Mouse (Mus musculus): ENCODE data around the gene Fam50a.
"Not testable (repeated sequence)": the region's sequence is repeated elsewhere in the genome, so short reads cannot be mapped to it uniquely, and the experiment has no call there.

The Fam50a gene

GRCm38 (mm10) chrX:74329215-74329671, 16.4 kb downstream of the Fam50a start:
- DNase-seq (ENCODE audit: low read depth in 2 of 2, low spot score in 2 of 2), result no peak

GRCm38 (mm10) chrX:74330166-74330930, 17.5 kb downstream of the Fam50a start:
- no peak for DNase-seq (ENCODE audit: low read depth in 2 of 2, low spot score in 2 of 2)

GRCm38 (mm10) chrX:74352645-74353466, 40.0 kb downstream of the Fam50a start:
- DNase-seq (ENCODE audit: low read depth in 2 of 2, low spot score in 2 of 2), result no peak

GRCm38 (mm10) chrX:74353467-74353770, 40.6 kb downstream of the Fam50a start, which contains the start of gene Lage3:
Lage3 (minus strand) TSS chrX:74353618.
- DNase-seq (ENCODE audit: low read depth in 2 of 2, low spot score in 2 of 2), result peak; percentile 53 to 63

- DNase-seq (ENCODE audit: low read depth in 2 of 2, low spot score in 2 of 2), result not testable (repeated sequence)
Observed at GRCm38 (mm10) chrX:74357069-74357468, 44.2 kb downstream of the Fam50a start.

GRCm38 (mm10) chrX:74359171-74359570, 46.3 kb downstream of the Fam50a start:
- DNase-seq (ENCODE audit: low read depth in 2 of 2, low spot score in 2 of 2), result no peak

GRCm38 (mm10) chrX:74367512-74367911, 54.7 kb downstream of the Fam50a start:
- DNase-seq (ENCODE audit: low read depth in 2 of 2, low spot score in 2 of 2), result no peak

- DNase-seq (ENCODE audit: low read depth in 2 of 2, low spot score in 2 of 2), result peak; percentile 24 to 33
Observed at GRCm38 (mm10) chrX:74368209-74368909, 55.5 kb downstream of the Fam50a start.

Measured in CD8-positive naive resting alpha-beta T cell, adult 2 months (primary cell).